ENCODE assay signal across 19 mouse cellular contexts in the genomic region with DNA sequence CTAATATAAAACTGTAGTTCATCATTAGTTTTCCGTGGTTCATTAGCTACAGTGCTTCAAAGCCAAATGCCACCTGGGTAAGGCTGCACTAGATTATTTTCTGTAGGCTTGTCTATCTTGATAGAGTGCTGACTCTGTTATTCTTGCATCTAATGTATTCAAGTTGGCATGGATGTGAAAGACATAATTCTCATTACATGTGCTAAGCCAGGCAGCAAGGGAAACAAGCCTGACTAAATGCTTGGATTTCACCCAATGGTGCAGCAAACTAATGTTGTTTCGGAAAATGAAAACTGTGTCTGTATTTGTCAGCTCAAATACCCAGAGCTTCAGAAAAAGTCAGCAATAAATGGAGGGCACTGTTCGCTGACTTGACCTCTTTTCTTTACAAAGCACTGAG.
DNase-seq lines count a peak whose midpoint lies in the region; ATAC-seq lines count a peak whose summit lies in the region.
"Had no signal": no experiment of that assay in that cellular context is flagged by ENCODE, and none has a peak within 500 bp of the region (broad histone marks: within the 10 kb centered on the region; RNA-seq: fewer than 3 reads in every experiment).

No protein-coding gene starts in this region.

- no peaks in the 10 kb centered on the region for H3K27me3 ChIP-seq in midbrain, embryonic 14.5 days (ENCODE audit: control insufficient read depth, insufficient read depth, low read length)
- no peaks in the 10 kb centered on the region for H3K27me3 ChIP-seq in midbrain, embryonic 10.5 days (ENCODE audit: low read depth, poor library complexity, severe bottlenecking)
- H3K27me3 ChIP-seq in forebrain, embryonic 16.5 days (replicated peaks; ENCODE audit: control insufficient read depth, insufficient read depth, low read length): no peaks in the 10 kb centered on the region
- H3K27me3 ChIP-seq: limb, embryonic 13.5 days; midbrain, embryonic 12.5 days; neural tube, embryonic 15.5 days had no signal

- no peaks in the 10 kb centered on the region for H3K9me3 ChIP-seq in midbrain, embryonic 14.5 days (ENCODE audit: control insufficient read depth, low read length)
- H3K9me3 ChIP-seq in midbrain, embryonic 10.5 days (replicated peaks): no peaks in the 10 kb centered on the region
- H3K9me3 ChIP-seq in forebrain, embryonic 16.5 days (ENCODE audit: control insufficient read depth, low read length): no peaks in the 10 kb centered on the region
- H3K9me3 ChIP-seq: heart, embryonic 10.5 days; midbrain, embryonic 12.5 days; neural tube, embryonic 15.5 days had no signal

- no peak overlapping the region for H3K4me3 ChIP-seq in midbrain, embryonic 14.5 days (replicated peaks; ENCODE audit: low read depth, low read length)
- no peak overlapping the region for H3K4me3 ChIP-seq in midbrain, embryonic 10.5 days
- no peak overlapping the region for H3K4me3 ChIP-seq in forebrain, embryonic 16.5 days (replicated peaks; ENCODE audit: low read length)
- H3K4me3 ChIP-seq: heart, embryonic 10.5 days; limb, embryonic 13.5 days; midbrain, embryonic 12.5 days; neural tube, embryonic 15.5 days had no signal

- no peaks in the 10 kb centered on the region for H3K4me1 ChIP-seq in midbrain, embryonic 14.5 days (ENCODE audit: control insufficient read depth, insufficient read depth, low read length)
- H3K4me1 ChIP-seq in midbrain, embryonic 10.5 days: no peaks in the 10 kb centered on the region
- peaks cover 3% of the 10 kb centered on the region; the same call in 1 of the 2 replicates for H3K4me1 ChIP-seq in forebrain, embryonic 16.5 days (replicated peaks; ENCODE audit: control insufficient read depth, insufficient read depth, low read length)
- H3K4me1 ChIP-seq: heart, embryonic 10.5 days; limb, embryonic 13.5 days; midbrain, embryonic 12.5 days; neural tube, embryonic 15.5 days had no signal

- 0 out of 2 replicates have a peak, but pooled peaks have one; percentile 27 for ATAC-seq in midbrain, embryonic 14.5 days (ENCODE audit: low FRiP score, low TSS enrichment)
- peak; percentile 93 for ATAC-seq in forebrain, embryonic 16.5 days
- ATAC-seq: CD4-positive, CD25-positive, alpha-beta regulatory T cell, adult 4 months had no signal

- peak; percentile 3 to 23 for DNase-seq in frontal cortex, postnatal 36 days (ENCODE audit: low spot score in 2 of 2)
- DNase-seq in frontal cortex, postnatal 25 days (ENCODE audit: low spot score in 2 of 2): no peak
- peak; percentile 19 for DNase-seq in midbrain, embryonic 14.5 days
- DNase-seq in midbrain, embryonic 10.5 days (ENCODE audit: low spot score): no peak
- DNase-seq in layer of hippocampus, postnatal 14 days (ENCODE audit: low spot score in 2 of 2): peak; percentile 16 to 72
- DNase-seq in gastrocnemius, postnatal 36 days: no peak
- DNase-seq: adrenal gland, postnatal 36 days; cerebellum, adult 11 months; gastrocnemius, postnatal 10 days; kidney, adult 11 months; kidney, postnatal 25 days; right cerebral cortex, postnatal 14 days; thymus, adult 2 months had no signal

- WGBS in midbrain, embryonic 14.5 days: 83% methylated on average over 3 of the region's 3 CpGs
- WGBS in midbrain, embryonic 10.5 days: 92% methylated on average over 3 of the region's 3 CpGs
- WGBS in forebrain, embryonic 16.5 days: 59% methylated on average over 3 of the region's 3 CpGs

- H3K4me2 ChIP-seq in midbrain, embryonic 14.5 days (ENCODE audit: low read length): no peak overlapping the region
- no peak overlapping the region for H3K4me2 ChIP-seq in forebrain, embryonic 16.5 days (ENCODE audit: low read length)
- H3K4me2 ChIP-seq: limb, embryonic 13.5 days; midbrain, embryonic 12.5 days; neural tube, embryonic 15.5 days had no signal

- H3K36me3 ChIP-seq in midbrain, embryonic 14.5 days (ENCODE audit: control insufficient read depth, insufficient read depth, low read length): no peaks in the 10 kb centered on the region
- no peaks in the 10 kb centered on the region for H3K36me3 ChIP-seq in midbrain, embryonic 10.5 days
- H3K36me3 ChIP-seq in forebrain, embryonic 16.5 days (ENCODE audit: control insufficient read depth, insufficient read depth): no peaks in the 10 kb centered on the region
- H3K36me3 ChIP-seq: heart, embryonic 10.5 days; limb, embryonic 13.5 days; midbrain, embryonic 12.5 days; neural tube, embryonic 15.5 days had no signal

- no peak overlapping the region for H3K27ac ChIP-seq in midbrain, embryonic 14.5 days (replicated peaks; ENCODE audit: low read depth, low read length)
- H3K27ac ChIP-seq in midbrain, embryonic 10.5 days (replicated peaks): no peak overlapping the region
- H3K27ac ChIP-seq in forebrain, embryonic 16.5 days (ENCODE audit: low read length): no peak overlapping the region
- H3K27ac ChIP-seq: heart, embryonic 10.5 days; limb, embryonic 13.5 days; midbrain, embryonic 12.5 days; neural tube, embryonic 15.5 days had no signal

- H3K9ac ChIP-seq in midbrain, embryonic 14.5 days (replicated peaks; ENCODE audit: low read length): no peak overlapping the region
- H3K9ac ChIP-seq in forebrain, embryonic 16.5 days (replicated peaks; ENCODE audit: low read depth, low read length): no peak overlapping the region
- H3K9ac ChIP-seq: limb, embryonic 13.5 days; midbrain, embryonic 12.5 days; neural tube, embryonic 15.5 days had no signal

- intact Hi-C loops in gastrocnemius, postnatal 36 days (cut with DNase I): no loop called here

Comparison
In these comparisons a context has a peak if more than half of its experiments do, and no peak if none do; other contexts are left out.
1. DNase-seq: peak in frontal cortex, postnatal 36 days (2 of 2), midbrain, embryonic 14.5 days (single experiment) and layer of hippocampus, postnatal 14 days (2 of 2); none in frontal cortex, postnatal 25 days (0 of 2), midbrain, embryonic 10.5 days (single experiment) and gastrocnemius, postnatal 36 days (0 of 2).